Mouse (Mus musculus) cortical plate, adult 2 months (tissue): ENCODE data around the gene Tnfsf15. TPM values are rescaled to one million over a fixed set of nuclear protein-coding genes. Genes with fewer than 3 reads are reported as not detected.

Experiments used
- H3K27ac ChIP-seq: fragments of 200-500 bp; 2 replicates; pipeline ENCODE4 v1.5.1; 2012; ENCODE audit warnings: low read length, control low read depth, inconsistent platforms; ENCODE audit not compliant: insufficient read depth
- H3K4me1 ChIP-seq: fragments of 200-500 bp; 2 replicates; pipeline ENCODE4 v1.6.1; 2011; ENCODE audit warnings: low read length; ENCODE audit not compliant: control insufficient read depth, insufficient read depth
- H3K4me3 ChIP-seq: fragments of 200-500 bp; 2 replicates; pipeline ENCODE4 v1.5.1; 2011; ENCODE audit warnings: mild to moderate bottlenecking, low read length, control low read depth; ENCODE audit not compliant: insufficient read depth
- CTCF ChIP-seq: fragments of 200-500 bp; IDR thresholded peaks from 2 replicates; pipeline ENCODE4 v1.5.1; 2011; ENCODE audit warnings: mild to moderate bottlenecking, control low read depth, low read length; ENCODE audit not compliant: insufficient read depth; ENCODE audit errors: extremely low read depth
- POLR2A ChIP-seq: fragments of 200-500 bp; IDR thresholded peaks from 2 replicates; pipeline ENCODE4 v1.6.1; 2011; ENCODE audit warnings: mild to moderate bottlenecking, low read length, control low read depth; ENCODE audit not compliant: insufficient read depth; ENCODE audit errors: extremely low read depth
- polyA plus RNA-seq: library from polyadenylated mRNA; depleted of rRNA; stranded (reverse); fragments of >200 nt; gene quantifications from 2 replicates; pipeline ENCODE4 v1.2.3, GENCODE M21; 2012

Tnfsf15 gene
- polyA plus RNA-seq, 1 experiment, result not detected

DNA sequence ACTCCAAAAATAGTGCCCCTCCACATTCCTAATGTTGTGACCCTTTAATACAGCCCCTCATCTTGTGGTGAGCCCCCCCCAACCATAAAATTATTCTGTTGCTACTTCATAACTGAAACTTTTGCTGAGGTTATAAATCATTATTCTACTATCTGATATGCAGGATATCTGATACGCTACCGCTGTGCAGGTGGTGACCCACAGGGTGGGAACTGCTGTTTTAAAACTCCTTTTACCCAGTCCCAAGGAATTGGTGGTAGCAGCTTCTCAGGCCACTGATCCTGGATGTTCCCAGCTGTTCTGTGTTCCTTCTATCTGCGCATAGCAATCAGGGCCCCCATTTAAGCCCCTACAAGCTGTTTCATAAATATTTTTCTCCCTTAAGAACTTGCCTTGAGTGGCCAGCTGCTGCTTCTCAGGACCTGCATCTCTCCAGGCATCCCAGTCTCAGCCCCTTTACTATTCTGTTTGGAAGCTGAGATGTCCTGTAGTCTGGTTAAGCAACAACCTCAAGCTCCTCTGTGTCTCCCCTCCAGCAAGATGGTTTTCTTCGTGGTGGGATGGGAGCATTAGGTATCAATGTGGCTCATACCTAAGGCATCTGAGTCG, 2.0 kb downstream of the Tnfsf15 start:
- TF ChIP-seq CTCF, result no peak
- TF ChIP-seq POLR2A, result no peak
- Histone ChIP-seq H3K4me1 (no peaks in the 10 kb centered on the region), H3K4me3 (no peak overlapping the region), H3K27ac (no peak overlapping the region)

GRCm38 (mm10) chr4:63742101-63742500, 2.8 kb downstream of the Tnfsf15 start:
- H3K4me1 ChIP-seq, result no peaks in the 10 kb centered on the region
- no peak for TF ChIP-seq POLR2A
- no peak overlapping the region for H3K4me3 ChIP-seq
- H3K27ac ChIP-seq, result no peak overlapping the region

- Histone ChIP-seq H3K27ac (no peak overlapping the region), H3K4me3 (no peak overlapping the region), H3K4me1 (no peaks in the 10 kb centered on the region)
- no peak for TF ChIP-seq CTCF
- TF ChIP-seq POLR2A, result no peak
Measured at GRCm38 (mm10) chr4:63740761-63741160, 4.2 kb downstream of the Tnfsf15 start.

GRCm38 (mm10) chr4:63740001-63740400, 4.9 kb downstream of the Tnfsf15 start:
- no peak for TF ChIP-seq POLR2A
- no peak for TF ChIP-seq CTCF
- H3K4me3 ChIP-seq, result no peak overlapping the region
- no peak overlapping the region for H3K27ac ChIP-seq
- H3K4me1 ChIP-seq, result no peaks in the 10 kb centered on the region

GRCm38 (mm10) chr4:63739524-63739923, 5.4 kb downstream of the Tnfsf15 start:
- TF ChIP-seq CTCF (no peak), POLR2A (no peak)
- Histone ChIP-seq H3K4me1 (no peaks in the 10 kb centered on the region), H3K4me3 (no peak overlapping the region), H3K27ac (no peak overlapping the region)

- TF ChIP-seq CTCF (no peak), POLR2A (no peak)
- Histone ChIP-seq H3K4me3 (no peak overlapping the region), H3K4me1 (no peaks in the 10 kb centered on the region), H3K27ac (no peak overlapping the region)
Measured at GRCm38 (mm10) chr4:63738364-63738997, 6.4 kb downstream of the Tnfsf15 start.

DNA sequence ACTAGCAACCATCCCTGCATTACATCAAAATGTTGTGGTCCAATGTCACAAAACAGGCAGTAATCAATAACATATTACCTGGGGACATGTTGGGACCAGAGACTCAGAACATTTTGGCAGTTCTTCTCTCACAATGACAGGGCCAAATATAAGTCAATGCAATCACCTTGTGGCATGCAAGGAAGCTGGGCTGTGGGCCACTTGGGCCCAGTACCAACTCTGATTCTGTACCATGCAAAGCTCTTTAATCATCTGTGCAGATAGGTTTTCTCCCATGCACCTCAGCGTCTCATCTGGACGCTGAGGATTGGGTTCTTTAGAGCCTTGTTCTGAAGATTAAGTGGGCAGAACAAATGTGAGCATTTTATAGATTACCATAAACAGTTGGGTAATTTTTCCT, 13.6 kb downstream of the Tnfsf15 start:
- no peak for TF ChIP-seq POLR2A
- no peak for TF ChIP-seq CTCF
- no peaks in the 10 kb centered on the region for H3K4me1 ChIP-seq
- no peak overlapping the region for H3K4me3 ChIP-seq
- H3K27ac ChIP-seq, result no peak overlapping the region

DNA sequence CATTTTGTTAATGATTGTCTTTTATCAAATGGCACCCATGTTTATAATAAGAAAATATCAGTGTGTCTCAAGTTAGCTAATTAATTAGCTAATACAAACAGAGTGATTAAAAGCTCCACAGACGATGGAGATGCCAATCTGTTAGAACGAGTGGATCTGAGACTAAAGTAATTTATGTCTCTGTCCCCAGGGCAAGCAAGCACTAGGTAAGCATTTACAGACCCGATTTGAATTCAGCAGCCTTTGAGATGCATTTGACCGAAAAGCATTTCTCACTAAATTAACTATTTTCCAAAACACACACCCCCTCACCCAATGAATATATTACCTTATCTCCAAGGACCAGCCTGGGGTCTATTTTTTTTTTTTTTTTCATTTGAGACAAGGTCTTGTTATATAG, 18.2 kb downstream of the Tnfsf15 start:
- H3K4me1 ChIP-seq, result no peaks in the 10 kb centered on the region
- TF ChIP-seq POLR2A (no peak), CTCF (no peak)
- no peak overlapping the region for H3K4me3 ChIP-seq
- H3K27ac ChIP-seq, result no peak overlapping the region

DNA sequence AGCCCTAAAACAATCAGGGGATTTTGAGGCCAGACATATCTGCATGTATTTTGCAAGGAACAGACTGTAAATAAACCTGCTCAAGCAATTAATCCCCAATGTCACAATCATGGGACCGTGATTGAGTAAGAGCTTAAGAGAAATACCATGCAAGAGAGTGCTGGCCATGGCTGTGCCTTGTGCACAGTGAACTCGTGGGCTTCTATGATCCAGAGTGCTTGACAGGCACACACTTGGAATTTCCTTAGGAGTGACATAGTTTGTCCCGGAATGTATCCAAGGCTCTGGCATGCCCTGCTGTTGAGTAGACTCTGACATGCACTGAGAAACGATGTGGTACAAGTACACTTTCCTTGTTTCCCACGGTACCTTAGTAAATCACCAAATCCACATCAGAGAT, 18.9 kb downstream of the Tnfsf15 start:
- no peak overlapping the region for H3K4me3 ChIP-seq
- TF ChIP-seq CTCF (no peak), POLR2A (no peak)
- no peak overlapping the region for H3K27ac ChIP-seq
- no peaks in the 10 kb centered on the region for H3K4me1 ChIP-seq

- TF ChIP-seq POLR2A, result no peak
- TF ChIP-seq CTCF, result no peak
- H3K4me3 ChIP-seq, result no peak overlapping the region
- no peak overlapping the region for H3K27ac ChIP-seq
- H3K4me1 ChIP-seq, result no peaks in the 10 kb centered on the region
Measured at GRCm38 (mm10) chr4:63717922-63718643, 26.8 kb downstream of the Tnfsf15 start.
